Mouse (Mus musculus) heart, postnatal 0 days (tissue): ENCODE results near the gene Clpp. TPM values are rescaled to one million over a fixed set of nuclear protein-coding genes. Genes with fewer than 3 reads are reported as not detected.

Experiments
- ATAC-seq: fragments of 200-750 bp; cut with Nextera tagmentation; 2 replicates; pipeline ENCODE4 v1.8.0; 2017; ENCODE audit warnings: low read depth, moderate number of reproducible peaks, moderate library complexity; ENCODE audit not compliant: insufficient read depth
- DNase-seq: peaks from one replicate; pipeline ENCODE4 v3.0.0-alpha.2; 2016; ENCODE audit warnings: low spot score
- H3K27ac ChIP-seq: fragments of 300-500 bp; sonication (generic); 2 replicates; pipeline ENCODE4 v1.5.1; 2014; ENCODE audit warnings: low read depth, mild to moderate bottlenecking
- H3K27me3 ChIP-seq: fragments of 300-500 bp; sonication (generic); 2 replicates; pipeline ENCODE4 v1.6.1; 2014; ENCODE audit warnings: low read length, mixed read lengths; ENCODE audit not compliant: control insufficient read depth, insufficient read depth
- H3K36me3 ChIP-seq: fragments of 300-500 bp; sonication (generic); replicated peaks from 2 replicates; pipeline ENCODE4 v1.6.1; 2014; ENCODE audit warnings: low read length, mixed read lengths; ENCODE audit not compliant: control insufficient read depth, insufficient read depth
- H3K4me1 ChIP-seq: fragments of 300-500 bp; sonication (generic); 2 replicates; pipeline ENCODE4 v1.6.1; 2014; ENCODE audit warnings: antibody characterized with exemption; ENCODE audit not compliant: control insufficient read depth, insufficient read depth
- H3K4me2 ChIP-seq: fragments of 300-500 bp; sonication (generic); 2 replicates; pipeline ENCODE4 v1.6.1; 2014; ENCODE audit warnings: low read depth, mild to moderate bottlenecking, low read length, moderate library complexity
- H3K4me3 ChIP-seq: fragments of 300-500 bp; sonication (generic); 2 replicates; pipeline ENCODE4 v1.5.1; 2014; ENCODE audit warnings: low read depth, low read length
- H3K9ac ChIP-seq: fragments of 300-500 bp; sonication (generic); replicated peaks from 2 replicates; pipeline ENCODE4 v1.6.1; 2014; ENCODE audit warnings: low read depth, low read length, mixed read lengths
- H3K9me3 ChIP-seq: fragments of 300-500 bp; sonication (generic); replicated peaks from 2 replicates; pipeline ENCODE4 v1.6.1; 2016; ENCODE audit warnings: low read length; ENCODE audit not compliant: control insufficient read depth
- CTCF ChIP-seq: IDR thresholded peaks from 2 replicates; pipeline ENCODE4 v1.5.1; 2016; ENCODE audit warnings: antibody characterized with exemption, control low read depth, low read depth
- EP300 ChIP-seq: IDR thresholded peaks from 2 replicates; pipeline ENCODE4 v1.6.1; 2016; ENCODE audit warnings: antibody characterized with exemption, low read depth
- WGBS: fragments of 180-500 bp; shearing (Covaris S2); extraction: QIAGEN DNeasy Blood & Tissue Kit; methylation state at CpG from one replicate; pipeline ENCODE4 v1.1.7; 2014; 5-methylcytosine and 5-hydroxymethylcytosine counted together
- polyA plus RNA-seq: library from polyadenylated mRNA; unstranded; fragments of >200 nt; fragmentation: Nextera tagmentation; extraction: Ambion mirVana; gene quantifications from 2 replicates; pipeline ENCODE4 v1.2.1, GENCODE M21; 2015
- total RNA-seq: library from RNA; depleted of rRNA; stranded (reverse); fragments of >200 nt; gene quantifications from 2 replicates; pipeline ENCODE4 v1.2.3, GENCODE M21; 2014; ENCODE audit warnings: low replicate concordance

Clpp gene
- total and polyA plus RNA-seq, 2 experiments from 2014 or later = 124 to 186 TPM

GRCm38 (mm10) chr17:56973956-56974707 is 16.0 kb upstream of the Clpp start:
- Histone ChIP-seq H3K36me3 (no peaks in the 10 kb centered on the region), H3K4me1 (no peaks in the 10 kb centered on the region), H3K27me3 (no peaks in the 10 kb centered on the region), H3K9me3 (no peaks in the 10 kb centered on the region), H3K9ac (no peak overlapping the region), H3K27ac (no peak overlapping the region), H3K4me3 (no peak overlapping the region), H3K4me2 (no peak overlapping the region)
- no peak for ATAC-seq
- TF ChIP-seq CTCF = no peak
- no peak for TF ChIP-seq EP300
- WGBS = 56% methylated on average over 13 of the region's 14 CpGs
- no peak for DNase-seq

- TF ChIP-seq EP300 (no peak), CTCF (no peak)
- no peak overlapping the region for H3K27ac ChIP-seq
- 70% methylated on average over 5 of the region's 5 CpGs for WGBS
- no peaks in the 10 kb centered on the region for H3K9me3 ChIP-seq
- ATAC-seq (no peak), DNase-seq (no peak)
- no peak overlapping the region for H3K4me3 ChIP-seq
- no peaks in the 10 kb centered on the region for H3K36me3 ChIP-seq
- no peaks in the 10 kb centered on the region for H3K4me1 ChIP-seq
- no peak overlapping the region for H3K9ac ChIP-seq
- no peaks in the 10 kb centered on the region for H3K27me3 ChIP-seq
- no peak overlapping the region for H3K4me2 ChIP-seq
Measured at GRCm38 (mm10) chr17:56974708-56975240, 15.3 kb upstream of the Clpp start.

DNA sequence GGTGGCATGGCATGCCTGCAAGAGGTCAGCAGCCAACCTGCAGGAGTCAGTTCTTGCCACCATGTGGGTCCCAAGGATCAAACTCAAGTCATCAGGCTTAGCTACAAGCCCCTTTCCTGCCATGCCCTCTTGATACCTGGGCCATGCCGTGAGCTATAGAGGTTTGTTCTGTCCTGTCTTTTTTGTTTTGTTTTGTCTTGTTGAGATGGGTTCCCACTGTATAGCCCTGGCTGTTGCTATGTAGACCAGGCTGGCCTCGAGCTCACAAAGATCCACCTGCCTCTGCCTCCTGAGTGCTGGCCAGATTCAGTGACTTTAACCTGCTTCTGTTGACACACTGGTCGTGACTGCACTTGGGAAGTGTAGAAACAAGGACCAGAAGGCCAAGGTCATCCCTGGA is 14.7 kb upstream of the Clpp start:
- Histone ChIP-seq H3K9me3 (no peaks in the 10 kb centered on the region), H3K27ac (no peak overlapping the region), H3K4me2 (no peak overlapping the region), H3K4me1 (no peaks in the 10 kb centered on the region), H3K27me3 (no peaks in the 10 kb centered on the region), H3K36me3 (no peaks in the 10 kb centered on the region), H3K9ac (no peak overlapping the region), H3K4me3 (no peak overlapping the region)
- TF ChIP-seq EP300 = no peak
- no peak for TF ChIP-seq CTCF
- WGBS = 65% methylated on average over 3 of the region's 3 CpGs
- ATAC-seq (no peak), DNase-seq (no peak)

DNA sequence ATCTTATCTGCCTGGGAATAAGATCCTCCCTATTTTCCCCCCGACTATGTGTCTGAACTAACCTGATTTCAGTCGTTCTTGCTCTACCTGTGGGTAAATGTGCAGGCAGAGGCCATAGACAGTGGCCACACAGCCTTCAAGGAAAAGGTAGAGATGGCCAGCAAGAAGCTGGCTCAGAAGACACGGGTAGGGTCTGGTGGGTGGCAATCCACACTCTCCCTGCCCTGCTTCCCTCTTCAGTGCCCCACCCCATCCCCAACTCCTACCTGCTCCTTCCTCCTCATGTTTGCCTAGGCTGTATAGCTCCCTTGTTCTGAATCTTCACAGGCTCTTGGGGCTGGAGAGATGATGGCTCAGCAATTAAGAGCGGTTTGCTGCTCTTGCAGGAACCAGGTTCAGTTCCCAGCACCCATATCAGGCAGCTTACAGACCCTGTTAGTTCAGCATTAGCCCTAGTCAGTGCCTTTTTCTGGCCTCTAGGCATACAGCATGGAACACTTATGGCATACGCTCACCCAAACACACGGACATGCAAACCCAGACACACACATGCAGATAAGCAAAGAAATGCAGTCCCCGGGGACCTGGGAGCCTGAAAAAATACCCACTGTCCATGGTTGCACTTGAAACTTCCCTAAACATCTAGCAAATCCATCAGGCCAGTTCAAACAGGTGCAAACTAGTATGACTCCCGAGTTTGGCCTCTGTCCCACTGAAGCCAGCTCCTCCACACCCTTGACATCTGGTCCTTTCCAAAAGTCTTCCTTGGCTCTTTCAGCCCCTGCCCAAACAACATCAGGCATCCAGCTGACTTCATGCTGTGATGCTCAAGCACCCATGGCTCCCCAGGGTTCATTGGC is 13.3 kb upstream of the Clpp start:
- Histone ChIP-seq H3K27me3 (no peaks in the 10 kb centered on the region), H3K9ac (no peak overlapping the region), H3K4me2 (no peak overlapping the region), H3K4me3 (no peak overlapping the region), H3K4me1 (no peaks in the 10 kb centered on the region), H3K36me3 (no peaks in the 10 kb centered on the region), H3K9me3 (no peaks in the 10 kb centered on the region), H3K27ac (no peak overlapping the region)
- ATAC-seq (no peak), DNase-seq (no peak)
- 49% methylated on average over 8 of the region's 8 CpGs for WGBS
- TF ChIP-seq CTCF (no peak), EP300 (no peak)

- H3K27ac ChIP-seq = no peak overlapping the region
- no peak overlapping the region for H3K4me3 ChIP-seq
- TF ChIP-seq CTCF (no peak), EP300 (no peak)
- H3K36me3 ChIP-seq = no peaks in the 10 kb centered on the region
- ATAC-seq (no peak), DNase-seq (no peak)
- no peaks in the 10 kb centered on the region for H3K9me3 ChIP-seq
- H3K9ac ChIP-seq = no peak overlapping the region
- H3K4me2 ChIP-seq = no peak overlapping the region
- 36% methylated on average over 7 of the region's 8 CpGs for WGBS
- no peaks in the 10 kb centered on the region for H3K4me1 ChIP-seq
- H3K27me3 ChIP-seq = no peaks in the 10 kb centered on the region
Measured at GRCm38 (mm10) chr17:56979524-56979923, 10.6 kb upstream of the Clpp start.
